Mouse (Mus musculus) fat pad, adult 2 months (tissue): ENCODE results near the gene Rbms3.

Experiments
- DNase-seq: peaks from one replicate; pipeline ENCODE4 v3.0.0-alpha.2; 2011; ENCODE audit warnings: low read depth, low spot score; ENCODE audit errors: extremely low read depth

Rbms3 gene

GRCm38 (mm10) chr9:116862341-116862740, 767.4 kb downstream of the Rbms3 start:
- DNase-seq: no peak

GRCm38 (mm10) chr9:116857861-116858595, 771.7 kb downstream of the Rbms3 start:
- DNase-seq: no peak

GRCm38 (mm10) chr9:116857151-116857550, 772.6 kb downstream of the Rbms3 start:
- DNase-seq: no peak

- DNase-seq: no peak
These were observed 774.0 kb downstream of the Rbms3 start for GRCm38 (mm10) chr9:116855744-116856143.

- no peak for DNase-seq
These were observed 780.8 kb downstream of the Rbms3 start for GRCm38 (mm10) chr9:116848905-116849304.

- DNase-seq: no peak
These were observed 781.5 kb downstream of the Rbms3 start for GRCm38 (mm10) chr9:116848166-116848565.

GRCm38 (mm10) chr9:116847241-116848135, 782.2 kb downstream of the Rbms3 start:
- no peak for DNase-seq

GRCm38 (mm10) chr9:116834949-116835348, 794.8 kb downstream of the Rbms3 start:
- DNase-seq: no peak

- no peak for DNase-seq
These were observed 796.0 kb downstream of the Rbms3 start for GRCm38 (mm10) chr9:116833677-116834076.

- DNase-seq: no peak
These were observed 796.9 kb downstream of the Rbms3 start for GRCm38 (mm10) chr9:116832822-116833221.

- no peak for DNase-seq
These were observed 798.3 kb downstream of the Rbms3 start for GRCm38 (mm10) chr9:116831386-116831785.

- no peak for DNase-seq
These were observed 799.8 kb downstream of the Rbms3 start for GRCm38 (mm10) chr9:116829929-116830328.

GRCm38 (mm10) chr9:116821601-116822000, 808.1 kb downstream of the Rbms3 start:
- no peak for DNase-seq

- no peak for DNase-seq
These were observed 812.5 kb downstream of the Rbms3 start for GRCm38 (mm10) chr9:116817196-116817595.

- no peak for DNase-seq
These were observed 815.1 kb downstream of the Rbms3 start for GRCm38 (mm10) chr9:116814495-116815094.

GRCm38 (mm10) chr9:116813396-116813795, 816.3 kb downstream of the Rbms3 start:
- no peak for DNase-seq

GRCm38 (mm10) chr9:116809260-116809659, 820.5 kb downstream of the Rbms3 start:
- DNase-seq: no peak

- DNase-seq: peak; percentile 93
These were observed 821.3 kb downstream of the Rbms3 start for GRCm38 (mm10) chr9:116808401-116808800.

- DNase-seq: peak; percentile 77
These were observed 822.3 kb downstream of the Rbms3 start for GRCm38 (mm10) chr9:116807166-116808081.

- DNase-seq: no peak
These were observed 826.4 kb downstream of the Rbms3 start for GRCm38 (mm10) chr9:116803292-116803731.
